Mouse (Mus musculus): ENCODE results near the gene Vmn2r68.

The Vmn2r68 gene

GRCm38 (mm10) chr7:85237683-85238082, at the start of gene Vmn2r68:
TSS of gene Vmn2r68 (minus strand) at chr7:85237783.
- DNase-seq = no peak
